Mouse (Mus musculus): Measurements from ENCODE around the gene Dmrtb1.

- TF ChIP-seq CTCF (IDR thresholded peaks at IDR 0.05; ENCODE audit: low read depth) (no peak), EP300 (optimal IDR thresholded peaks at IDR 0.05) (no peak)
Observed at GRCm38 (mm10) chr4:107668514-107668913, 15.5 kb downstream of the Dmrtb1 start.
